Mouse (Mus musculus) gastrocnemius, postnatal 25 days (tissue): Measurements from ENCODE around the gene Rnf180. TPM values are rescaled to one million over a fixed set of nuclear protein-coding genes. Genes with fewer than 3 reads are reported as not detected.
A peak's percentile ranks its signal among the peaks of the same experiment; 100 is the strongest.
"Not testable (repeated sequence)": the region's sequence is repeated elsewhere in the genome, so short reads cannot be mapped to it uniquely, and the experiment has no call there.

Source experiments
- DNase-seq: peaks from one replicate; pipeline ENCODE4 v3.0.0; 2022
- long read RNA-seq, 2 experiments: library from polyadenylated mRNA; stranded (forward); transcript quantifications; one replicate each; pipeline ENCODE4 v2.0.0; 2021
- total RNA-seq, 2 experiments: library from RNA; stranded (reverse); gene quantifications; 1 replicate in 1 of 2; 2 replicates in 1 of 2; pipeline ENCODE4 v1.2.3; 2021

The Rnf180 gene
- under 1 TPM; 0.10 to 0.24 TPM for total RNA-seq
- long read RNA-seq, experiment 1, partial matches to known transcripts: 0 of 1 reads
- long read RNA-seq, experiment 1, other reads (novel, unspliced or antisense): 0 of 1 reads
- long read RNA-seq, experiment 2, partial matches to known transcripts: 1 of 2 reads
- long read RNA-seq, experiment 2, other reads (novel, unspliced or antisense): 0 of 2 reads

DNA sequence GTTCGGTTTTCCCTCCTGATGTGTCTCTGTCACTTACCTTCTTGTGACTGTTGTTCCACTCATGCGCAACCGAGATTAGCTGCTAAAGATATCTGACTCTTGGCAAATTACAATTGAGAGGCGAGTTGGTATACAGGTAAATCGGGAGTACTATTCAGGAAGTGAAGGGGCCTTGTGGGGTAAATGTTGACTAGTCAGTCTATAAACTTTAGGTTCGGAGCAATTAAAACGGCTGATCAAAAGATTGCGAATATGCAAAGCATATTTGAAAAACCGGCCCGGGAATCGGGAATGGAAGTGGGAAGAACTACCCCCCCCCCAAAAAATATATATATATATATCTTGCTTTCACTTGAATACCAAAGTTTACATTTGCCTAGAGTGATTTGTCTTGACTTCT, at the start of gene Rnf180:
Gene Rnf180 (minus strand): TSS at position 101 of the 400 bp plus-strand sequence.
- DNase-seq: no peak

DNA sequence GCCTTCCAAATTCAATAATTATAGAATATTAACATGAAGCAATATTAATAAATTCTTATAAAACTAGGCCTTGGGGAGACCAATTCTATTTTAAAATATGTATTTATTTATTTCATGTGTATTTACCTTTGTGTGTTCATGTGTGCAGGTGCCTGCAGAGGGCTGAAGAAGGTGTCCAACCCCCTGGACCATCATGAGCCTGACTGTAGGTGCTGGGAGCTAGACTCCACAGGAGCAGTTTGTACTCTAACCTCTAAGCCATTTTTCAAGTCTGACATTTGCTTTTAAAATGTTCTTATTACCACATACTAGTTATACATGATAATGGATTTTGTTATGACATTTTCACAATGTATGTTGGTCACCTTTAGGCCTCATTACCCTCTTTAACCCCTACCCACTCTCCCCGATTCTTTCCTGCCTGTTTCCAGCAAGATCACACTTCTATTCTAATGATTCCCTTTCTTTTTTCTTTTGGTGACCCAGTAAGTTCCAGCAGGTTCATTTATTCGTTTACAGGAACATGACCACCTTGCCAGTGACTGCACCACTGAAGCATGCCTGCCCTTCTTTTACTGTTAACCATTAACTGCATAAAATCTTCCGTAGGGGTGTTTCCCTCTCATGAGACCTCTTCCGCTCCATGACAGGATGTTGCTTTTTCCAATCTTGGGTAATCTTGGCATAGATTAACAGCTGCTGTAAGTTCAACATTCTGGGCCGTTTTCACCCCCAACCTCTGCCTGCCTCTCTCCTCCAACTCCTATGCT, 36.8 kb upstream of the Rnf180 start:
- DNase-seq: no peak

DNA sequence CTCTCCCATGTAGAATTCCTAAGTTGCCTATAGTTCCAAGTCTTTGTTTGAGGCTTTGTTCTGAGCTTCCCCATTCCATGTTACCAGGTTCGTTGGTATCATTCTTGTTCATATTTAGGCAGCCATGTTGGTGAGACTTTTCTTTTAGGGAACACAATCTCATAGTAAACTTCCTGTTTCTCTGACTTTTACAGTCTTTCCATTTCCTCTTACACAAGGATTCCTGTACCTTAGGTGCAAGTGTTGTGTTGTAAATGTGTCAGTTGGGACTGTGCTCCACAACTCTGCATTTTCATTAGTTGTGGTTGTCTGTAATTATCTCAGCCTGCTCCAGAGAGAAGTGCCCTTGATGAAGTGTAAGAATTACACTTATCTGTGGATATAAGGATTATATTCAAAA, 32.3 kb upstream of the Rnf180 start:
- DNase-seq: no peak

DNA sequence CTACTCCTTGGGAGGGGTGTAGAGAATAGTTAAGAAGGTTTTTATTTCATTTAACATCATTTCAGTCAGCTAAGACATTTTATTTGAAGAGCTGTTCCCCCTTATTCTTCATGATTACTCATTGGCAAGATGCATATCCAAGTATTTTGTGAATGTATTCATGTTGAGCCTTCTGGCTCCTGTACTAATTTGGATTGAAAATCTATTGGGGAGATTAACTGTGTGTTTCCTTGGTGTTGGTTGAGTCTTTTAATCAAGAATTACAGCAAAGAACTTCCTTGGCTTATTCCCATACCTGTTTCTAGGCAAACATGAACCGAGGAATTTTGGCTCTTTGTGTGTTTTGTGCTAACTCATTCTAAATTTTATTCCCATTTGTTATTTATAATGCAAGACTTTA, 22.3 kb upstream of the Rnf180 start:
- no peak for DNase-seq

DNA sequence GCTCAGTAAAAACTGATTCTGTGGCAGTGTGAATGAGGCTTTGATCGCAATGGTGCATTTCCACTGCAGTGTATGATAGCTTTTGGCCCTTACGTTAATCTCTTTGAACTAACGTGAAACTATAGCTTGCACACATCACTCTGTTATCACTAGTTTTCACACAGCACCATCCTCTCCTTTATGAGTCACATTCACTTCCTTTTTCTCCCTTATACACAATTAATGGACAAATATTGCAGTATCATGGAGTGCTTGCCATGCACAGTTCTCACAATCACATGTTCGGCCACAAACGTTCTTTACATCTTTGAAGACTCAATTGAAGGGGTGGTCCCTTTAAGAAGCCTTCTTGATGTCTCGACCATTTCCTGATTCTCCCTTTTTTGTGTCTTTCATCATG, 21.4 kb upstream of the Rnf180 start:
- no peak for DNase-seq

DNA sequence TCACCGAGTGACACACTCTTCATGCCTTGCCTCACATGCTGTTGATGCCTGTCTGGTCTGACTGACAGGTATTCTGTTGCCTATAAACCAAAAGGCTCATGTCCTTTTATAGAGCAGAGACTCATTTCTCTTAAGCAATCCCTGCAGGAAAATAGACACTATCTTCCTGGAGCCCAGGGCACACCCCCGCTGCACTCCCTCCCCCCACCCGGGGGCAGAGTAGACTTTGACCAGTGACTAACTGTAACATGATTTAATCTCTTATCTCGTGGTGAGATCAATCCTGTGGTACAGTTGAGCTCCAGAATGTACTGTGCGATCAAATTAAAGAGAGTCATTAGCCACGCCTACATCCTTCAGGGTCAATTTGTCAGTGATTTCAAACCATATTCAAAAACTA, 18.1 kb upstream of the Rnf180 start:
- no peak for DNase-seq

DNA sequence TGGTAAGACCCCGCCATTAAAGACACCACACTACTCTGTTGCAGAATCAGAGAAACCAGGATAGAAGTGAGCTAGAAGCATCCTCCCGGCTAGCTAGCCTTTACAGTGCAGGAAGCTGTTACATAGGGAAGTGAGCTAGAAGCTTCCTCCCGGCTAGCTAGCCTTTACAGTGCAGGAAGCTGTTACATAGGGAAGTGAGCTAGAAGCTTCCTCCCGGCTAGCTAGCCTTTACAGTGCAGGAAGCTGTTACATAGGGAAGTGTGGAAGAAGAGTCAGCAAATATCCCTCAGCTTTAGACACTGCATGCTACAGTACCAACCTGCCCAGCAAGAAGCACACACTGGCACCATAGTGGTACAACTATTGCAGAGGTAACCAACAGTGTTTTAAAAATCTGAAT, 15.9 kb upstream of the Rnf180 start:
- DNase-seq: not testable (repeated sequence)

DNA sequence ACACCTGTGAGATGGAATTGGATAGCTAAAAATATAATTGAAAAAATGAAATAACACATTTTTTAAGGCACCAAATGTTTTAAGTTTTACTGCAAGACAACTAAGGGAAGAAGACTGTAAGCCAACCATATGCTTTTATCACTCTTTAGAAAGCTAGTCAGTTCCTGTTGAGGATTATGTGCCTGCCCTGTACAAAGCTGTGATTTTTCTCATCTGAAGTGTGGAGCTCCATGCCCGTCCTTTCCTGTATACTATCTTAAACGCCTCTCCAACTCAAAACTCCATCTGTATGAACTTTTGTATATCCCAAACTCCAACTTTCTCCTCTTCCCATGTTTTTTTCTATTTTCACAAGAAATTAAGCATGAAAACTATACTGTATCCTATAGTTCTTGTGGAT, 10.9 kb upstream of the Rnf180 start:
- no peak for DNase-seq

DNA sequence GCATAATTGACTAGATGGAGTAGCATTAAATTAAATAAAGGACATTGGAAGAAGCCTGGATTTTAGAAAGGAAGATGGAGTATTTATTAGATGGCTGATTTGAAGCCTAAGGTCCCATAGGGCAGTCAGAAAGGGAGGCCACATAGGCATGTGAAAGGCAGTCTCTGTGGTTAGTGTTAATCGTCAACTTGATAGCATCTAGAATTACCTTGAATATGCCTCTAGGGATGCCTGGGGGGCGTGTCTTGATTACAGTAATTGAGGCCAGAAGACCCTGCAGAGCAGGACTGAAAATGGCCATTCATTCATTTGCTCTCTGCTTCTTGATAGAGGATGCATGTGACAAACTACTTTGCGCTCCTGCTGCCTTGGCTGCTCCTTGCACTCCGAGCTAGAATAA, 9.4 kb upstream of the Rnf180 start:
- DNase-seq: no peak

DNA sequence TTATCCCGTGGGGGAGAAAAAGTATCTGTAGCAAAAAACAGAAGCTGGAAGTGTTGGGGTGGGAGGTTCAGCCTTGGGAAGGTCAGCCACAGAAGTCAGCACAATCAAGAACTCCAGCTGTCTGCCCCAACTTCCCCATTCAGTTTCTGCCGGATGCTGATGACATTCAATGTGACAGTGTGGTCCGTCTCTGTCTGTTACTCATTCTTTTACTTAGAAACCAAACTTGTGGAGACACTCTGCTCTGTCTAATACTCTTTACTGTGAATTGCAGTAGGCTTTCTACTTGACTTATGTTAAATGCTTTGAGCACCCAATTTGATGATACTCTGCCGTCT, 5.4 kb upstream of the Rnf180 start:
- DNase-seq: no peak

DNA sequence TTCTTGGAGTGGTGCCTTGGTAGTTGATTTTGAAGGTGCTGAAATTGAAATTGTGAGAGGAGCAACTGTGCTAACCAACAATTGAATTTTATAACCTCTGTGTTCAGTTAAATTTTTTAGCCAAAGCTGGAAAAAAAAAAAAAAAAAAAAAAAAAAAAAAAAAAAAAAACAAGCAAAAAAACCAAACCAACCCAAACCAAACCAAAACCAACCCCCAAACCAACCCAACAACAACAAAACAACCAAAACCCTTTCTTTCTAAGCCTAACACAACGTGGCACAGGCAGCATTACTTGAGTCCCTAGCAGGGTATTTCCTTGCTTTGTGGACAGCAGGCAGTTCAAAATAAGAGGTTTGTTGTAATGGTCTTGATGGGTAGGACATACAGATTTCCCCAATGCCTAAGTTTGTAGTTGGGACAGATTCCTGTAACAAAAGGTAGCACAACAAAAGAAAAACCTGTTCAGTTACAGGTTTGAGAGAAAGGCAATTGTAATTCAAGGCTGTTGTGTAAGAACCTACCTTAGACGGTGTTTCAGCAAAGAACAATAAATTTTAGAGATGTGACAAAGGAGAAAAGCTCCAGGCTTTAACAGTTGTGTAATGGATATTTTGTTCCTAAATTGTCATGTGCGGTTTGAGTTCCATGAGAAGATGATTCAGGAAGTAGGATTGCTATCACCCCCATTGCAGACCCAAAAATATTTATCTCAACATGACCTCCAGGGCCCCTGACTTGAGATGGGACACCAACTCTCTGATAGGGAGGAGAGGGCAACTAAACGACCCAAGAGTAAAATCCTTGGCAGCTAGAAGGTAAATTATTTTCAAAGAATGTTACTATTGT, 4.8 kb upstream of the Rnf180 start:
- no peak for DNase-seq

DNA sequence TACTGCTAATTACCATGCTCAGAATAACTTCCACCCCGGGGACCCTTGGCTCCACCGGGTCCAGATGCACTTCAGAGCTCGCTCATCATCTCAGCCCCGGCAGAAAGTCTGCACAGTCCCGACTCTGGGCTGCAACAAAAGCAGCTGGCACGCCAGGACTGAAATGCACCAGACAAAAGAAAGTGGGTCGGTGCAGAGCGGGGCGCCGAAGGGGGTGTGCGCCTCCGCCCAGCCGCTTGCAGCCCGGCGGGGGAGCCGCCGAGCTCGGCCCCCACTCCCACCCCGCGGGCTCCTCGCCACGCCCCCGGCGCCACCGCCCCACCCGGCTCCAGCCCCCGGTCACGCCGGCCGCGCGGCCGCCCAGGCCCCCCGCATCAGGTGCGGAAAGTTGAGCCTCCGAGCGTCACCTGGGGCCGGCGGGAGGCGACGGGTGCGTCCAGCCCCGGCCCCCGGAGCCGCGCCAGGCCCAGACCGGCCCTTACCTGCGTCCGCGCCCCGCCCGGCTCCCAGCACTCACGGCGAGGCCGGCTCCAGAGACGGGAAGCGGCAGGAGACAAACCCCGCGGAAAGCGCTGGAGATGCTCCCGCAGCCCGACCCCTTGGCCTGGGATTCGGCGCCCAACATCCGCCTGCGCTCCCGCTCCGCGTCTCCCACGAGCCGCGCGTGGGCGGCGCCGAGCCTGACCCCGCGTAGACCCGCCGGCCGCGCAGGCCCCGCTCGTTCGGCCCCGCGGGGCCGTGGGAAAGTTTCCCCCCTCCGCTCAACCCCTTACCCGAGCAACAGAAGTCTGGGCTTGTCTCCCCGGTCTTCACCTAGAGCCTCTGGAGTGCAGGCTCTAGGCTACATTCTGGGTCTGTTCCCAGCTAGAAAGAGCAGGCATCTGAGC, 591 bp downstream of the Rnf180 start:
- DNase-seq: peak; percentile 9

DNA sequence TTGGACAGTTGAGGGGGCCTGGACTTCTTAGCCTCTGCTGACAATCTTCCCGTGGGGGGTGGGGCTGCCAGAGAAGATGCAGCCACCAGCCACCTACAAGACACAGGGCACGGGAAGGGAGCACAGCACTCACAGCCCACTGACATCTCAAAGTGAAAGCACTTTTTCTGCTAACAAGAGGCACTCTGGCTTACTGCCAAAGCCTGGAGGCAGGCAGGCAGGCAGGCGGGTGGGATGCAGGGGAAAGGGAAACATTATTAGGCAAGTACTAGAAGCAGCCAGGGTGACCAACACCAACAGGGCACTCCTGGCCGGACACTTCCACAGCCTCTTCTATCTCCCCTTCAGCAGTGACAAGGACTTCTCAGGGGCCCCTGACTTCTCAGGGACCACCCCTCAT, 2.8 kb downstream of the Rnf180 start:
- no peak for DNase-seq

DNA sequence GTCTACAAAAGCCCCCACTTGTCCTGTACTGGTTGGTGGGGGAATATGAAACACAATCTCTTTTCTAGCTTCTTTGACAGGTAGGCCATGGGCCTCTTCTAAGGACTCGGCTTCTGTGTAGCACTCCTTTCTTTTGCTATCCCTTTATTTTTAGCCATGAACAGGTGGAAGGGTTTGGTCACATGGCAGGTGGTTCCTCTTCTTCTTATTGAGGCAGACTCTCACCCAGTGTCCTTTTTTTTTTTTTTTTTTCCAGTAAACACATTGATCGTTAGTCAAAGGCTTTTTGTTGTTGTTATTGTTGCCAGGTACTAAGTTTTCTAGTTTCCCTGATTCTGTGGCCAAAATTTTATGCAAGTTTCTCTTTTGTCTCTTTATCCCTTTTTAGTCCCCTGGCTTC, 4.0 kb downstream of the Rnf180 start:
- DNase-seq: no peak

DNA sequence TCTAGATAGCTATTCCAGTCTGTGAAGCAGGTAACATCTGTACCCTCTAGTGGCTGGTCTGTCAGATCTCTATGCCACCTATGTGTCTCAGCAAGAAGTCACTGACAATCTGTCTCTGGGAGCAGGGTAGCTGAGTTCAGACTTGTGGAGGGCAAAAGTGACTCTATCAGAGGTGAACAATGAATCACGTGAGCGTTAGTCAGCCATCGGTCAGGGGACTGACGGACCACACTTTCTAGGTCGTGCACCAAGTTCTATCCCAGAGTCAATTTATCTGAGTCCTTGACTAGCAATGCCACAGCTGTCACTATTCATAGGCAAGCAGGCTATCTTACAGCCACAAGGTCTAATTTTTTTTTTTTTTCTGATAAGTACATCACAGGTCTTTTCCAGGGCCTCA, 4.6 kb downstream of the Rnf180 start:
- DNase-seq: no peak

DNA sequence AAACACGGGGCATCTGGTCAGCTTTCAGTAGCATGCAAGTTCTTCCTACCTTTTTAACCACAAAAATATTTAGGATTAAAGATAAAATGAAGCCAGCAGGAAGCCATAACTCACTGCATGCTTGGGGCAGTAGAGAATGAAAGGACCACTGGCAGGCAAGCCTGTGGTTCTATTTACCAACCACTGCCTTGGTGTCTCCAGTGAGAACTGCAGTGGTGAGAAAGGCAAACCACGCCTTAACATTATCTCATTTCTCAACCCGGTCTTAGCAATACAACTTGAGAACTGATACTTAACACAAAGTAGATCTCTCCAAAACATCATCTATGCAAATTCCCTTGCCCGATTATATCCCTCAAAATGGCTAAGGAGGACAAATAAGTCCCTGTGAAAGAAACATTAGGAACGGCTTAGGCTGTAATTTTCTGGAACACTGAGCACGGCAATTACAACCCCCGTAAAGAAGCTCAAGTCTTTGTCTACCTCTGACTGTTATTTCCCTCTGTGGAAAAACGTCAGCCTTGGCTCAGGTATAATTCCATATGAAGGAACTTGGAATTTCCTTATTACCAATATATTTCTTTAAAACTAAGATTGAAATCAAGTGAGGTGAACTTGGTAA, 15.1 kb downstream of the Rnf180 start:
- DNase-seq: no peak

DNA sequence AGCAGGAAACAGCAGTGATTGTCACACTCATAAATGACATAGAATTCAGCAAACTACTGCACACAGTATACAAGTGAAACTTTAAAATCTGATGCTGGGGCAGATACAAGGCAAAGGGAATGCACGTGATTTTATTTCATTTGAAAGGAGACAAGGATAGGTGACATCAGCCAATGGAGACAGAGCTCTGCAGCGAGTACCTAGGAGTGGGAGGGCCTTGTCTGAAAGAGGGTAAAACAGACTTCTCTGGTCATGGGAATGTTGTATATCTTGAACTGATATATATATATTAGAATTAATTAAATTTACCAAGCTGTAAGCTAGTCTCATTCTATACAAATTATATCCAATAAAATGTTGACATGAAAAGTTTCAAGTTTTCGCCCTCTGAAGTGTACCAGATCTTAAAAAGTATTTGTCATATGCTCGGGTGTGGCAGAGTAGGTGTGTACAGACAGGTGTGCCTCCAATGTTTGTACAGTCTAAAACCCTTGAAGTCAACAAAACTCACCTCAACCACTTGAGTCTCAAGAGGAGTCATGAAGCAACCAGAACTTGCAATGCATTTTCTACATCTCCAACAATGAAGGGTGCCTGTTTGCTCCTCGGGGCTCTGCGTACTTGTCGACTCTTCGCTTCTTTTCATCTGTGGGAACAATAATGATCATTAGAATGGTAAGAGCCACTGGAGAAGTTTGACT, 24.1 kb downstream of the Rnf180 start:
- no peak for DNase-seq

DNA sequence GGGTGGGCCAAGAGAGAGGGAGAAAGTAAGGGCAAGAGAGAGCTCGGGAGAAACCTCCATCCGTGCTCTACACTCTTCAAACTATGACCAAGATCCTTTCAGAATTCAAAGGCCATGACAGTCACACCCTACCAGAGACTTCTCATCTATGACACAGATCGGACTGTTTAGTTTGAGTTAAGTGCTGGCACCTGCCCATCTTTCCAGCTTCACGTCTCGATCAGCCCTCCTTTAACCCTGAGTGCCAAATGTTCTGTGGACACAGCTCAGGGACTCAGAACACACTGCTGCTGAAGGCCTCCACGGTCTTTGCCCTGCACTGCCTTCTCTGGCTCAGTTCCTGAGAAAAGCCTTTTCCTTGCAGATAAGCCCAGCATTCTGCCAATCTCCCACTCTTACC, 27.2 kb downstream of the Rnf180 start:
- DNase-seq: no peak

DNA sequence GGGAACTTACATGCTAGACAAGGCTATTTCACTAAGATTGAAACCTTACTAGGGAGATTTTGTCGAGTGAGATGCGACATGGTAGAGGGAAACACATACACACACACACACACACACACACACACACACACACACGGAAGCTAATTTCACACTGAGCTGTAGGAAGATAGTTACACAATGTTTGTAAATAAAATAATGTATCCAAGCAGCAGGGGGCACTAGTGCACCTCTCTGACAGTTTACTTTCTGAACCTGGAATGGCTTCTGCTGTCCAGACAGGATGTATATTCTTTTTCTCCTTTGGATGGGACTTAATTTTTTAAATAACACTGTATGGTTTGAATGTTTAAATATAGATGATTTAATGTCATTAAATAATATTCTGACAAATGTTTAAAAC, 27.9 kb downstream of the Rnf180 start:
- no peak for DNase-seq

DNA sequence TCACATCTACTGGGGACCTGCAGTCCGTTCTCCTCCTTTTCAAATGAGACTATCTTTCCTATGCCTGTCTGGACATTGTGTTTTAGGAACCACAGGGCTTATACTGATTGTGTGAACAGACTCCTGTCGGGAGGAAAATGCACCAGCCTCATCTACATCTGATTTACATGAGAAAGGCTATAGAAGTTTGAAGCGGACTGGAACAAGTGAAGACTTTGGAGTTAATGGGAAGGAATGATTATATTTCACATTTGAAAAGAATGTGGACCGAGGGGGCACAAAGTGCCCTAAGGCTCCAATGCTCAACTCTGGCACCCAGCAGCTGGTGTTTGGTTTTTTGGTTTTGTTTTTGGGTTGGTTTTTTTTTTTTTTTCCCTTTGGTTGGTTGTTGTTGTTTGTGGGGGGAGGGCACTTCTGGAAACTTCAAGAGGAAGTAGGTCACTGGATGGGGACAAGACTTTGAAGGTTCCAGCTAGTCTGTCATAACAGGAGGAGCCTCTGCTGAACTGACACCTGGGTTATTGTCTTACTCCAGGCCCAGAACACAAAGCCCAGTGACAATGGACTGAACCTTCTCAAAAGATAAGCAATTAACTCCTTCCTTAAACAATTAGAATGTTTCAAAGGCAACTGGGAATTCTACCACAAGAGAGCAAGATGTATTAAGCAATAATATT, 37.7 kb downstream of the Rnf180 start:
- DNase-seq: no peak

DNA sequence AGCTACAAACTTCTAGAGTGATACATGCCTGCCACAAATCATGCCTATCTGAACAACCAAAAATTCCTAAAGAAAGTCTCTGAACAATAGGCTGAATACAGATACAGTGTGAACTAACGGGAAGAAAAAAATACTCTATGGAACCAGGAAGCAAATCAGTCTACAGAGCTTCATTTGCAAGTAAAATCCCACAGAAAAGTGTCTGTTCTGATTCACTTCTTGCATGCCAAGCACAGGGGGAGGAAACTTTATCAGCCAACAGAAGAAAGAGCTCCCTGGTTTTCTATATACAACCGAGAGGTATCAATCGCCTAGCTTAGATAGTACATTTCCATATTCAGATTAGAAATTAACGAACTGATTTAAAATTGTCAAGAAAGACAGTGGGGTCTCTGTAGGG, 43.8 kb downstream of the Rnf180 start:
- no peak for DNase-seq
